Mouse (Mus musculus): Measurements from ENCODE around the gene Pdlim1. TPM values are rescaled to one million over a fixed set of nuclear protein-coding genes. Genes with fewer than 3 reads are reported as not detected.
A peak's percentile ranks its signal among the peaks of the same experiment; 100 is the strongest.

The Pdlim1 gene
- total and polyA plus RNA-seq, 2 experiments, result 23.6 to 44.6 TPM

GRCm38 (mm10) chr19:40240360-40240759 is 31.3 kb downstream of the Pdlim1 start:
- H3K27ac ChIP-seq (replicated peaks; ENCODE audit: insufficient read depth, low read depth, low read length), result no peak overlapping the region
- WGBS, result 85% methylated on average over 6 of the region's 6 CpGs

GRCm38 (mm10) chr19:40238175-40238850 is 33.3 kb downstream of the Pdlim1 start:
- no peak for TF ChIP-seq CTCF (IDR thresholded peaks at IDR 0.05; ENCODE audit: low read depth, low read length)
- TF ChIP-seq POLR2A (IDR thresholded peaks at IDR 0.05; ENCODE audit: extremely low read depth, insufficient read depth, low read length), result no peak
- Histone ChIP-seq H3K4me3 (ENCODE audit: insufficient read depth, low read depth, low read length) (no peak overlapping the region), H3K27me3 (ENCODE audit: control insufficient read depth, insufficient read depth, low read length) (no peaks in the 10 kb centered on the region), H3K9ac (ENCODE audit: low read depth, low read length) (no peak overlapping the region), H3K4me1 (ENCODE audit: control insufficient read depth, insufficient read depth, low read length) (no peaks in the 10 kb centered on the region), H3K27ac (replicated peaks; ENCODE audit: insufficient read depth, low read depth, low read length) (no peak overlapping the region), H3K36me3 (ENCODE audit: control insufficient read depth, insufficient read depth, low read length) (peaks cover 3% of the 10 kb centered on the region; the same call in 1 of the 2 replicates), H3K79me2 (ENCODE audit: control insufficient read depth, insufficient read depth, low read length) (no peaks in the 10 kb centered on the region)
- 94% methylated on average over 6 of the region's 6 CpGs for WGBS
- DNase-seq (ENCODE audit: extremely low read depth, low read depth, low spot score), result no peak

More at GRCm38 (mm10) chr19:40240360-40240759, 31.3 kb downstream of the Pdlim1 start:
- Histone ChIP-seq H3K4me3 (ENCODE audit: insufficient read depth, low read depth, low read length) (no peak overlapping the region), H3K9ac (ENCODE audit: low read depth, low read length) (no peak overlapping the region), H3K27me3 (ENCODE audit: control insufficient read depth, insufficient read depth, low read length) (no peaks in the 10 kb centered on the region), H3K36me3 (ENCODE audit: control insufficient read depth, insufficient read depth, low read length) (peaks cover 4% of the 10 kb centered on the region; the same call in 1 of the 2 replicates), H3K4me1 (ENCODE audit: control insufficient read depth, insufficient read depth, low read length) (no peaks in the 10 kb centered on the region), H3K79me2 (ENCODE audit: control insufficient read depth, insufficient read depth, low read length) (no peaks in the 10 kb centered on the region)
- TF ChIP-seq POLR2A (IDR thresholded peaks at IDR 0.05; ENCODE audit: extremely low read depth, insufficient read depth, low read length) (no peak), CTCF (IDR thresholded peaks at IDR 0.05; ENCODE audit: low read depth, low read length) (no peak)
- no peak for DNase-seq (ENCODE audit: extremely low read depth, low read depth, low spot score)

GRCm38 (mm10) chr19:40232560-40232959 is 39.1 kb downstream of the Pdlim1 start:
- Histone ChIP-seq H3K27me3 (ENCODE audit: control insufficient read depth, insufficient read depth, low read length) (no peaks in the 10 kb centered on the region), H3K4me3 (ENCODE audit: insufficient read depth, low read depth, low read length) (no peak overlapping the region), H3K79me2 (ENCODE audit: control insufficient read depth, insufficient read depth, low read length) (no peaks in the 10 kb centered on the region), H3K4me1 (ENCODE audit: control insufficient read depth, insufficient read depth, low read length) (peaks cover 10% of the 10 kb centered on the region), H3K36me3 (ENCODE audit: control insufficient read depth, insufficient read depth, low read length) (0 out of 2 replicates have a peak, but pooled peaks cover 2% of the 10 kb centered on the region), H3K27ac (replicated peaks; ENCODE audit: insufficient read depth, low read depth, low read length) (peak overlapping the region; percentile 2; the same call in 1 of the 2 replicates), H3K9ac (ENCODE audit: low read depth, low read length) (no peak overlapping the region)
- peak; percentile 43 for DNase-seq (ENCODE audit: extremely low read depth, low read depth, low spot score)
- 79% methylated on average over 2 of the region's 2 CpGs for WGBS
- TF ChIP-seq CTCF (IDR thresholded peaks at IDR 0.05; ENCODE audit: low read depth, low read length) (no peak), POLR2A (IDR thresholded peaks at IDR 0.05; ENCODE audit: extremely low read depth, insufficient read depth, low read length) (no peak)

GRCm38 (mm10) chr19:40231825-40232541 is 39.7 kb downstream of the Pdlim1 start:
- TF ChIP-seq POLR2A (IDR thresholded peaks at IDR 0.05; ENCODE audit: extremely low read depth, insufficient read depth, low read length), result no peak
- peak; percentile 13; the same call in 1 of the 2 replicates for TF ChIP-seq CTCF (IDR thresholded peaks at IDR 0.05; ENCODE audit: low read depth, low read length)
- Histone ChIP-seq H3K4me1 (ENCODE audit: control insufficient read depth, insufficient read depth, low read length) (peaks cover 14% of the 10 kb centered on the region), H3K79me2 (ENCODE audit: control insufficient read depth, insufficient read depth, low read length) (no peaks in the 10 kb centered on the region), H3K27me3 (ENCODE audit: control insufficient read depth, insufficient read depth, low read length) (no peaks in the 10 kb centered on the region), H3K4me3 (ENCODE audit: insufficient read depth, low read depth, low read length) (no peak overlapping the region), H3K27ac (replicated peaks; ENCODE audit: insufficient read depth, low read depth, low read length) (peak overlapping the region; percentile 70), H3K9ac (ENCODE audit: low read depth, low read length) (peak overlapping the region; percentile 67), H3K36me3 (ENCODE audit: control insufficient read depth, insufficient read depth, low read length) (0 out of 2 replicates have a peak, but pooled peaks cover 2% of the 10 kb centered on the region)
- WGBS, result 30% methylated on average over 7 of the region's 7 CpGs
- peak; percentile 64 for DNase-seq (ENCODE audit: extremely low read depth, low read depth, low spot score)

GRCm38 (mm10) chr19:40231074-40231738 is 40.4 kb downstream of the Pdlim1 start:
- 56% methylated on average over 13 of the region's 13 CpGs for WGBS
- no peak overlapping the region for H3K4me3 ChIP-seq (ENCODE audit: insufficient read depth, low read depth, low read length)
- H3K36me3 ChIP-seq (ENCODE audit: control insufficient read depth, insufficient read depth, low read length), result 0 out of 2 replicates have a peak, but pooled peaks cover 2% of the 10 kb centered on the region
- no peaks in the 10 kb centered on the region for H3K79me2 ChIP-seq (ENCODE audit: control insufficient read depth, insufficient read depth, low read length)
- TF ChIP-seq CTCF (IDR thresholded peaks at IDR 0.05; ENCODE audit: low read depth, low read length) (no peak), POLR2A (IDR thresholded peaks at IDR 0.05; ENCODE audit: extremely low read depth, insufficient read depth, low read length) (no peak)
- H3K27ac ChIP-seq (replicated peaks; ENCODE audit: insufficient read depth, low read depth, low read length), result peak overlapping the region; percentile 70
- peaks cover 14% of the 10 kb centered on the region for H3K4me1 ChIP-seq (ENCODE audit: control insufficient read depth, insufficient read depth, low read length)
- no peak overlapping the region for H3K9ac ChIP-seq (ENCODE audit: low read depth, low read length)
- peak; percentile 84 for DNase-seq (ENCODE audit: extremely low read depth, low read depth, low spot score)
- no peaks in the 10 kb centered on the region for H3K27me3 ChIP-seq (ENCODE audit: control insufficient read depth, insufficient read depth, low read length)

Data from liver, adult 2 months (tissue).